Mouse (Mus musculus) urinary bladder, postnatal 25 days (tissue): ENCODE measurements around the gene C77080.

Experiments used
- DNase-seq: peaks from one replicate; pipeline ENCODE4 v3.0.0; 2022; ENCODE audit warnings: low spot score

Gene C77080

GRCm38 (mm10) chr4:129261196-129261595, at the start of gene C77080:
Gene C77080 (minus strand): TSS chr4:129261404.
- DNase-seq, result no peak

GRCm38 (mm10) chr4:129307936-129308335, 46.7 kb upstream of the C77080 start:
- DNase-seq, result no peak

- no peak for DNase-seq
These were observed 43.1 kb upstream of the C77080 start for GRCm38 (mm10) chr4:129304306-129304705.

- no peak for DNase-seq
These were observed 42.6 kb upstream of the C77080 start for GRCm38 (mm10) chr4:129303816-129304215.

- DNase-seq, result no peak
These were observed 42.2 kb upstream of the C77080 start for GRCm38 (mm10) chr4:129303401-129303800.

- no peak for DNase-seq
These were observed 37.9 kb upstream of the C77080 start for GRCm38 (mm10) chr4:129299121-129299520.

- DNase-seq, result no peak
These were observed 36.5 kb upstream of the C77080 start for GRCm38 (mm10) chr4:129297724-129298123.

GRCm38 (mm10) chr4:129296066-129296465, 34.9 kb upstream of the C77080 start:
- DNase-seq, result no peak

- DNase-seq, result no peak
These were observed 34.0 kb upstream of the C77080 start for GRCm38 (mm10) chr4:129295188-129295587.

GRCm38 (mm10) chr4:129293702-129294101, 32.5 kb upstream of the C77080 start:
- DNase-seq, result no peak

- DNase-seq, result no peak
These were observed 31.6 kb upstream of the C77080 start for GRCm38 (mm10) chr4:129292831-129293230.

GRCm38 (mm10) chr4:129289671-129290070, 28.5 kb upstream of the C77080 start:
- no peak for DNase-seq

GRCm38 (mm10) chr4:129288067-129288466, 26.9 kb upstream of the C77080 start:
- no peak for DNase-seq

- DNase-seq, result peak; percentile 28
These were observed 26.3 kb upstream of the C77080 start, which contains the start of gene Sync for GRCm38 (mm10) chr4:129287472-129287981. Gene Sync (plus strand): TSS chr4:129287617.

- no peak for DNase-seq
These were observed 25.7 kb upstream of the C77080 start for GRCm38 (mm10) chr4:129286683-129287471.

GRCm38 (mm10) chr4:129286001-129286682, 24.9 kb upstream of the C77080 start:
- DNase-seq, result no peak

GRCm38 (mm10) chr4:129284685-129285084, 23.5 kb upstream of the C77080 start:
- DNase-seq, result no peak

GRCm38 (mm10) chr4:129283226-129283625, 22.0 kb upstream of the C77080 start:
- no peak for DNase-seq

GRCm38 (mm10) chr4:129282786-129283185, 21.6 kb upstream of the C77080 start:
- no peak for DNase-seq

- DNase-seq, result peak; percentile 98
These were observed 15.3 kb upstream of the C77080 start for GRCm38 (mm10) chr4:129276453-129276865.

- peak; percentile 69 for DNase-seq
These were observed 11.5 kb upstream of the C77080 start for GRCm38 (mm10) chr4:129272756-129273046.

- peak; percentile 36 for DNase-seq
These were observed 11.0 kb upstream of the C77080 start for GRCm38 (mm10) chr4:129271991-129272755.

- DNase-seq, result no peak
These were observed 7.5 kb upstream of the C77080 start for GRCm38 (mm10) chr4:129268698-129269097.
